Mouse (Mus musculus): ENCODE measurements at regions not wholly inside any gene's neighbourhood (a gene's known extent, or its start where the extent isn't known, plus 50 kb on each side); places are given as distances from the start of the nearest gene placed in this dataset.
A peak's percentile ranks its signal among the peaks of the same experiment; 100 is the strongest.

GRCm38 (mm10) chr3:38567946-38568595 is 83.4 kb upstream of the Ankrd50 start:
- no peak overlapping the region for H3K4me3 ChIP-seq
- H3K27me3 ChIP-seq (ENCODE audit: insufficient read depth, poor library complexity, severe bottlenecking), result no peaks in the 10 kb centered on the region
- H3K9me3 ChIP-seq, result no peaks in the 10 kb centered on the region
- peaks cover 36% of the 10 kb centered on the region for H3K4me1 ChIP-seq (replicated peaks)
- H3K27ac ChIP-seq, result peak overlapping the region; percentile 86
- WGBS, result 40% methylated on average over 8 of the region's 8 CpGs
- peak; percentile 42 for DNase-seq (ENCODE audit: low spot score)
- no peaks in the 10 kb centered on the region for H3K36me3 ChIP-seq

- 93% methylated on average over 2 of the region's 2 CpGs for WGBS
- no peak overlapping the region for H3K4me3 ChIP-seq
Observed at GRCm38 (mm10) chr3:38566576-38566975, 81.9 kb upstream of the Ankrd50 start.

DNA sequence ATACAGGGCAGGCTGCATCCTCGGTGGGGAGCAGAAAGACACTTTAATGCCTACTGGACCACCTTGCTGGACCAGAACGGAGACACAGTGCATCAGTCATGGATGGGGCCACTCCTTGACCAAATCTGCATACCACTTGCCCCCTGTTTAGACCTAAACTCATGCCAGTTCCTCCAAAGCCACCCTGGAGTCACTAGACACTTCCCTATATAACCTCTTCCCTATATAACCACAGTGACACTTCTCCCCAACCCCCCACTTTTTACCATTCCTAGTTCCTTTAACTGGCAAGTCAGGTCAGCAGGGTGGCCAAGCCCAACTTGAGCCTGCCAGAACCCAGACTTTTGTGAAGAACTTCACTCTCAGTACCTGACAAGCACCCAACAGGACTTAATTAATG is 80.2 kb upstream of the Ankrd50 start:
- DNase-seq (ENCODE audit: low spot score), result no peak
- Histone ChIP-seq H3K36me3 (no peaks in the 10 kb centered on the region), H3K27me3 (ENCODE audit: insufficient read depth, poor library complexity, severe bottlenecking) (no peaks in the 10 kb centered on the region), H3K4me3 (no peak overlapping the region), H3K27ac (peak overlapping the region; percentile 64), H3K4me1 (replicated peaks) (peaks cover 36% of the 10 kb centered on the region), H3K9me3 (no peaks in the 10 kb centered on the region)
- 29% methylated on average over 2 of the region's 2 CpGs for WGBS

More at GRCm38 (mm10) chr3:38566576-38566975, 81.9 kb upstream of the Ankrd50 start:
- Histone ChIP-seq H3K27me3 (ENCODE audit: insufficient read depth, poor library complexity, severe bottlenecking) (no peaks in the 10 kb centered on the region), H3K36me3 (no peaks in the 10 kb centered on the region), H3K9me3 (no peaks in the 10 kb centered on the region), H3K27ac (peak overlapping the region; percentile 86; the same call in 1 of the 2 replicates), H3K4me1 (replicated peaks) (peaks cover 36% of the 10 kb centered on the region)
- no peak for DNase-seq (ENCODE audit: low spot score)

DNA sequence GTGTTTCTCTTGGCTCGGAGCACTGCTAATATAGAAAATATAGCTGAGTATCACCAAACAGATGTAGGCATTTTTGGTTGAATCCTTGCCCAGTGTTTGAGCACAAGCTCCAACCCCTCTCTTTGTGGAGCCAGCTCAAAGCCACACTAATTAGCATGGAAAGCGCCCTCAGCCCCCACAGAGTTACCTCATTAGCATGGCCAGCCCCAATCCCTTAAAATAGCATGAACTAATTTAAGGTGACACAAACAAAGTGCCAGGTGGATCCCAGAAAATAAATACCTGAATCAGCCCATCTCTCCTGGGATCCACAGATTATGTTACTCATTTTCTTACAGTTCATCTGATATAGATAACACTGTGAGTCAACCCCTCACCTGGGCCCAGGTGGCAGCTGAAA is 79.7 kb upstream of the Ankrd50 start:
- H3K4me3 ChIP-seq, result no peak overlapping the region
- 41% methylated on average over 2 of the region's 2 CpGs for WGBS
- H3K9me3 ChIP-seq, result no peaks in the 10 kb centered on the region
- H3K4me1 ChIP-seq (replicated peaks), result peaks cover 32% of the 10 kb centered on the region
- H3K27ac ChIP-seq, result peak overlapping the region; percentile 64
- no peaks in the 10 kb centered on the region for H3K27me3 ChIP-seq (ENCODE audit: insufficient read depth, poor library complexity, severe bottlenecking)
- DNase-seq (ENCODE audit: low spot score), result no peak
- no peaks in the 10 kb centered on the region for H3K36me3 ChIP-seq

- Histone ChIP-seq H3K27ac (no peak overlapping the region), H3K27me3 (ENCODE audit: insufficient read depth, poor library complexity, severe bottlenecking) (no peaks in the 10 kb centered on the region), H3K9me3 (no peaks in the 10 kb centered on the region), H3K36me3 (no peaks in the 10 kb centered on the region), H3K4me3 (no peak overlapping the region), H3K4me1 (replicated peaks) (peaks cover 11% of the 10 kb centered on the region)
- WGBS, result 72% methylated on average over 2 of the region's 2 CpGs
- DNase-seq (ENCODE audit: low spot score), result no peak
Observed at GRCm38 (mm10) chr3:38561186-38561585, 76.5 kb upstream of the Ankrd50 start.

DNA sequence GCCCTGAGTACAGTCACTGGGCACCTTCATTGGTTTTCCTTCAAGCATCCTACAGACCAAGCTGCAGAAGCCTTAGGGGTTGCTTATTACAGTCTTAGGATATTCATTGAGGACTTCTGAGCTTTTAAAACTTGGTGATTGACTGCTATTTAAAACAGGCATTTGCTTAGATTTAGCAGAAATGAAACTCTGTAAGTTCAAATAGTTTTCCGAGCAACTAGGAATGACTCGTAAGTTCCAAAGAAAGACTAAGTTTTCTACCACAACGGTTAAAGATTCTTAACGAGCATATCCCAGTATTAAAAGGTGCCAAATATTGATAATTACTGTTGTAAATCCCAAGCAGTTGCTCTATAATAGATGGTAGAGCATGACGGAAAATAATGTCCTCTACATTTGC is 71.3 kb upstream of the Ankrd50 start:
- WGBS, result 91% methylated on average over 5 of the region's 5 CpGs
- DNase-seq (ENCODE audit: low spot score), result no peak
- Histone ChIP-seq H3K27me3 (ENCODE audit: insufficient read depth, poor library complexity, severe bottlenecking) (no peaks in the 10 kb centered on the region), H3K36me3 (no peaks in the 10 kb centered on the region), H3K4me3 (no peak overlapping the region), H3K27ac (no peak overlapping the region), H3K4me1 (replicated peaks) (peaks cover 20% of the 10 kb centered on the region), H3K9me3 (no peaks in the 10 kb centered on the region)

DNA sequence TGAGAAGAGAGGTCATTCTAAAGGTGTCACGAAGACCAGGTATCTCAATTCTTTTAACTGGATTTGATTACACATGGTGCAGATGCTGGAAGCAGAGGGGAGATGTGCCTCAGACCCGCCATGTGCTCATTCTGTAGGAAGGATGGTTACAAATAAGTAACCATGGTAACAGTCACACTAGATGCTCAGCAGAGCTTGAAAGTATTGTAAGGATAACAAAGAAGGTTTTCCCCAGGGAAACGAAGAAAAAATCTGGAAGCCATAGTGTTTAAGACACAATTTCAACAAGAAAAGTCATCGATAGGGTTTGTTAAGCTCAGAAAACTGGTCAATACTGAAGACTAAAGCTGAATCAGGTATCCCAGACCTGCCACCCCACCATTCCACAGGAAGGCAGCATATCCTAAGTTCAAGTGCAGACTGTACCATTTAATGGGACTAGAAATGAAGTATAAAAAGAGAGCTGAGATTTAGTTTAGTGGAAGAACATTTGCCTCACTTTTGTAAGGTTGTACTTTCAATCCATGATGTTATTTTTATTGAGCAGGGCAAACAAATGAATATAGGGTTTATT is 68.9 kb upstream of the Ankrd50 start:
- Histone ChIP-seq H3K27me3 (ENCODE audit: insufficient read depth, poor library complexity, severe bottlenecking) (no peaks in the 10 kb centered on the region), H3K9me3 (no peaks in the 10 kb centered on the region), H3K36me3 (no peaks in the 10 kb centered on the region), H3K27ac (peak overlapping the region; percentile 84), H3K4me3 (no peak overlapping the region), H3K4me1 (replicated peaks) (peaks cover 20% of the 10 kb centered on the region)
- DNase-seq (ENCODE audit: low spot score), result no peak
- WGBS, result 35% methylated on average over 4 of the region's 4 CpGs

GRCm38 (mm10) chr3:38547032-38547431 is 62.4 kb upstream of the Ankrd50 start:
- WGBS, result 76% methylated on average over 3 of the region's 3 CpGs
- DNase-seq (ENCODE audit: low spot score), result no peak
- H3K36me3 ChIP-seq, result no peaks in the 10 kb centered on the region

GRCm38 (mm10) chr3:38545501-38545896 is 60.9 kb upstream of the Ankrd50 start:
- no peaks in the 10 kb centered on the region for H3K36me3 ChIP-seq
- H3K27ac ChIP-seq, result no peak overlapping the region
- no peaks in the 10 kb centered on the region for H3K27me3 ChIP-seq (ENCODE audit: insufficient read depth, poor library complexity, severe bottlenecking)
- H3K9me3 ChIP-seq, result no peaks in the 10 kb centered on the region
- WGBS, result 84% methylated on average over 3 of the region's 3 CpGs
- no peaks in the 10 kb centered on the region for H3K4me1 ChIP-seq (replicated peaks)
- no peak for DNase-seq (ENCODE audit: low spot score)
- no peak overlapping the region for H3K4me3 ChIP-seq

More at GRCm38 (mm10) chr3:38547032-38547431, 62.4 kb upstream of the Ankrd50 start:
- Histone ChIP-seq H3K4me3 (no peak overlapping the region), H3K27me3 (ENCODE audit: insufficient read depth, poor library complexity, severe bottlenecking) (no peaks in the 10 kb centered on the region), H3K9me3 (no peaks in the 10 kb centered on the region), H3K4me1 (replicated peaks) (no peaks in the 10 kb centered on the region), H3K27ac (no peak overlapping the region)

- no peaks in the 10 kb centered on the region for H3K9me3 ChIP-seq
- H3K4me3 ChIP-seq, result no peak overlapping the region
- 85% methylated on average over 4 of the region's 4 CpGs for WGBS
- no peak overlapping the region for H3K27ac ChIP-seq
- H3K27me3 ChIP-seq (ENCODE audit: insufficient read depth, poor library complexity, severe bottlenecking), result no peaks in the 10 kb centered on the region
- H3K36me3 ChIP-seq, result no peaks in the 10 kb centered on the region
- no peak for DNase-seq (ENCODE audit: low spot score)
- H3K4me1 ChIP-seq (replicated peaks), result no peaks in the 10 kb centered on the region
Observed at GRCm38 (mm10) chr3:38544718-38545500, 60.3 kb upstream of the Ankrd50 start.

GRCm38 (mm10) chr3:38543816-38544215 is 59.2 kb upstream of the Ankrd50 start:
- no peak for DNase-seq (ENCODE audit: low spot score)
- Histone ChIP-seq H3K27ac (no peak overlapping the region), H3K4me3 (no peak overlapping the region), H3K9me3 (no peaks in the 10 kb centered on the region), H3K27me3 (ENCODE audit: insufficient read depth, poor library complexity, severe bottlenecking) (no peaks in the 10 kb centered on the region), H3K4me1 (replicated peaks) (no peaks in the 10 kb centered on the region), H3K36me3 (no peaks in the 10 kb centered on the region)
- 95% methylated on average over 3 of the region's 3 CpGs for WGBS

GRCm38 (mm10) chr3:38541296-38541695 is 56.7 kb upstream of the Ankrd50 start:
- no peaks in the 10 kb centered on the region for H3K27me3 ChIP-seq (ENCODE audit: insufficient read depth, poor library complexity, severe bottlenecking)
- no peaks in the 10 kb centered on the region for H3K4me1 ChIP-seq (replicated peaks)
- no peaks in the 10 kb centered on the region for H3K9me3 ChIP-seq
- H3K36me3 ChIP-seq, result no peaks in the 10 kb centered on the region
- WGBS, result 71% methylated on average over 3 of the region's 3 CpGs
- no peak for DNase-seq (ENCODE audit: low spot score)
- H3K4me3 ChIP-seq, result no peak overlapping the region
- H3K27ac ChIP-seq, result no peak overlapping the region

DNA sequence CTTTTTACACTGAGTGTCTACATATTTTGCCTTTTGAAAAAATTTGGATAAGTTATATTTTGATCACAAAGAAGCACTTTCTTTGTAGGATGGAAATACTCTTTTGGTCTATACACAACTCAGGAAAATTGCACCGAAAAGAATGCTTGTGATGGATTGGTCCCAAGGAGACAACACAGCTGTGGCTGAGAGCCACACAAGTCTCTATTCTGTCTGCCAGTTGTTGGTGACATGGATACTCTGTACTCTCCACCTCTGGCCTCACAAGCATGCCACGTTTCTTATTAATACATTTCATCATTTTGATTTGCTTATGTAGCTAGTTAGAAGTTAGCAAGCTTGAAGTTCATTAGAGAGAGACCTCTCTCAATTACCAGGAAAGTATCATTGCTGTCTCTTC is 53.7 kb upstream of the Ankrd50 start:
- Histone ChIP-seq H3K27me3 (ENCODE audit: insufficient read depth, poor library complexity, severe bottlenecking) (no peaks in the 10 kb centered on the region), H3K36me3 (no peaks in the 10 kb centered on the region), H3K4me3 (no peak overlapping the region), H3K9me3 (no peaks in the 10 kb centered on the region), H3K27ac (no peak overlapping the region), H3K4me1 (replicated peaks) (no peaks in the 10 kb centered on the region)
- 85% methylated on average over 2 of the region's 2 CpGs for WGBS
- no peak for DNase-seq (ENCODE audit: low spot score)

Measured in hindbrain, embryonic 10.5 days (tissue).